Mouse (Mus musculus): ENCODE results near the gene Ccnk.

DNA sequence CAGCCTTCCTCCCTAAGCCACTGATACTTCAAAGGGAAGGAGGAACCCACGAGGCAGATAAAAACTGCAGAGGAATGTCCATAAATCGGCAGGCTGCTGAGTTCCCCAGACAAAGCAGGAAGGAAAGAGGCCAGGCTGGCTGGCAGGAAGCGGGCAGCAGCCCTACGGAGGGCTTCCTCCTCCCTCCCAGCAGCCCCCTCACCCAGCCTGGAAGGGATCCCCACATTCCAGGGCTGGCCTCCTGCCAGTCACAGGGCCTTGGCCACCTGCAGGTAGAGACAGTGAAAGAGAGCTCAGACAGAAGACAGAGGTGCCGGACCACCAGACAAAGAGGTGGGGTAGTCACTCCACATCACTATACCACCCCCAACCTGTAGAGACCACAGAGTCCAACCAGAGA, 32.7 kb downstream of the Ccnk start:
- TF ChIP-seq CTCF (IDR thresholded peaks at IDR 0.05; ENCODE audit: low read depth) = no peak
- no peak for TF ChIP-seq EP300 (IDR thresholded peaks at IDR 0.05; ENCODE audit: low read depth)
